Mouse (Mus musculus) left cerebral cortex, adult 2 months (tissue): ENCODE data around the gene Sh2d3c. TPM values are rescaled to one million over a fixed set of nuclear protein-coding genes. Genes with fewer than 3 reads are reported as not detected.

Source experiments
- DNase-seq, 2 experiments: peaks; one replicate each; pipeline ENCODE4 v3.0.0; 2021 to 2022; ENCODE audit warnings: low spot score in 2 of 2, mixed read lengths in 1 of 2; ENCODE audit errors: extremely low spot score in 1 of 2
- H3K27ac ChIP-seq: fragments of 200-600 bp; 2 replicates; pipeline ENCODE4 v1.8.1; 2022
- H3K4me3 ChIP-seq: fragments of 200-600 bp; 2 replicates; pipeline ENCODE4 v1.8.1; 2022
- CTCF ChIP-seq: fragments of 200-600 bp; IDR thresholded peaks from 2 replicates; pipeline ENCODE4 v1.8.1; 2022; ENCODE audit warnings: antibody characterized with exemption, mild to moderate bottlenecking, moderate library complexity
- intact Hi-C: fragments of 180-260 bp; cut with DNase I; formaldehyde crosslinking; loops from one replicate; pipeline ENCODE4 v1.15.1; 2025
- total RNA-seq, 2 experiments: library from RNA; stranded (reverse); gene quantifications; 2 replicates each; pipeline ENCODE4 v1.2.3; 2021

Sh2d3c gene
- total RNA-seq, 2 experiments from 2014 or later: 31.1 to 42.5 TPM

DNA sequence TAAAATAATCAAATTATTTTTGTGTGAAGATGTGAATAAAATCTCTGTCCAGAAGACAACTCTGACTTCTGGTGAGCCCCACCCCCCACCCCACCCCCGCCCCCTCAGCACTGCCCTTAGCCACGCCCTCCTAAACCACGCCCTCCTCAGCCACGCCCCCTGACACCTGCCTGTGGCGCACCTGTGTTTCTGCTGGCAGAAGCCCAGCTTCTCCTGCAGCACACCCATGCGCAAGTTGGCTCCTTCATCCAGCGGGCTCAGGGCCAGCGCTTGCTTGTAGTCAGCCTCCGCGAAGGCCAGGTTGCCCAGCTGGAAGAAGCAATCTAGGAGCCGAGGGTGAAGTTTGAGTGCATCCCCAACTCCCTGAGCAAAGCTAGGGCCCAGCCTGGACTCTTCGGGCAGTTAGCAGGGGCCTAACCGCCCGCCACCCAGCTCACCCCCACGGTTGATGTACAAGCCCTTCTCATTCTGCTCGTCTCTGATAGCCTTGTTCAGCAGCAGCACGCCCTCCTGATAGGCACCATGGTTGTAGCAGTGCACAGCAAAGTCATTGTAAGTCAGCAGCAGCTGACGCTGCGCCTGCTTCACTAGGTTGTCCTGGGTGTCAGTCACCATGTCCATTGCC, 47.9 kb downstream of the Sh2d3c start:
- no peak overlapping the region for H3K27ac ChIP-seq
- DNase-seq: no peak
- intact Hi-C loops: no loop called here
- TF ChIP-seq CTCF: no peak
- no peak overlapping the region for H3K4me3 ChIP-seq

DNA sequence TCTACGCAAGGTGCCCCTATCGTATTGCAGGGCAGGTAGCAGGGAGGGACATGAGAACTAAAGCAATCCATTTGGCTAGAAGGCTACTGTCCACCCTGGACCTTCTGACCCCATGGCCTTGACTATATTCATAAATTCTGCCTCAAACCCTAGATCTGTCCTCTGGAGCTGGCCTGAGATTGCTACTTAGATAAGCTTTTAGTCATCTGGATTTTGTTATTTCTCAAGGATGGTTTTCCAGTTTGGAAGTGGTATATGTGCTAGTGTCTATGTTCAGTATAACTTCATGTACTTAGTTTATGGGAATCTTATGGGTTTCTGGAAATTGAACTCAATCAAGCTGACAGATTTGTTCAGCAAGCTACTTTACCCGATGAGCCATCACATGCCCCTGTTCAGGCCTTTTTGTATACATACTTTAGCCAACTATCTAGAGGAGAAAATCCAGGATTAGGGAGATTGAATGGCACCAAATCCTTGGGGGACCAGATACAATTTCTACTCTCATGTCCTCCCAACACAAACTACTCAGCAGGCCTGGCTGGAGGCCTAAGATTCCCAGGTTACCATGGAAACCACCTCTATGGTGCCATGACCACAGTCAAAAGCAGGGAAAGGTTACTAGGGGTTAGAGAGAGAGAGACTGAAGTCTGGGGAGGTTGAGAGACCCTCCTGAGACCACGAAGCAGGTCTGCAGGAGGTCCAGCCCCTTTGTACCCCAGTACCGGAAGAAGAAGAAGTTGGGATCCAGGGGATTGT, 48.7 kb downstream of the Sh2d3c start:
- intact Hi-C loops: no loop called here
- TF ChIP-seq CTCF: no peak
- H3K27ac ChIP-seq: no peak overlapping the region

DNA sequence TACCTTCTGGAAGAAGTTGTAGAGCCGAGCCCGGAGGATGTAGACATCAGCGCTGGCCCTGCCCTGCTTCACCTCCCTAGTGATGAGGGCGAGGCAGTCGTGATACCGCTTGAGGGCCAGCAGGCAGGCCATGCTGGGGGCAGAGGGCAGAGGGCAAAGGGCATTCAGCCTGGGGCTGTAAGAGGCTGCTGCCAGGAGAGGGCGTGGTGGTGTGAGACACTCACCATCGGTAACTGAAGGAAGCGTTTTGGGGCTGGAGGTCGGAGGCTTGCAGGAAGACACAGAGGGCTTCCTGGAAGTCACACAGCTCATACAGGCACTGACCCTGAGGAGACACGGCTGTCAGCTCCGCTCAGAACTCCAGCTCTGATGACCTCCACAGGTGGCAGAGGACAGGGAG, 51.0 kb downstream of the Sh2d3c start:
- no peak for TF ChIP-seq CTCF

More for the DNA sequence above, 48.7 kb downstream of the Sh2d3c start:
- DNase-seq: no peak
- no peak overlapping the region for H3K4me3 ChIP-seq

DNA sequence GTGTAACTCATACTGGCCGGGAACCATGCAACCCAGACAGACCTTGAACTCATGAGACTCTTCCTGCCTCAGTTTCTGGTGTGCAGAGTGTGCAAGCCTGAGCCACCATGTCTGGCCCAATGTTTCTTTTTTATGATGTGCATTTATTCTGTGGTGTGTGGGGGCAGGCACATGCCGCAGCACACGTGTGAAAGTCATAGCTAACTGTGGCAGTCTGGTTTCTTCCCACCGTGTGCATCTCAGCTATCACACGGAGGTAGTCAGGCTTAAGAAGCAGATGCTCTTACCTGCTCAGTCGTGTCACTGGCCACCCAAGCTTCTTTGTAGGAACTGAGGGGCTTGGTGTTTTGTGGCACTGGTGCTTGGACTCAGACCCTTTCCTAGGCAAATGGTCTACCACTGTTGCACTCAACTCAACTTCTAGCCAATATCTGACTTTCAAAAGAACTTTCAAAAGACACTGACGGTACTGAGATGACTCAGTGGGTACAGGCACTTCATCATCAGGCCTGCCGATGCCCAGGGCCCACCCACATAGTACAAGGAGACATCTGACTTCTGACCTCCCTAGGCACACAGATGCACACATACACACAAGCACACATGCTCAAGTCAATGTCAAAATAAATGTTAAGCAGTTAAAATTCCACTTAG, 51.9 kb downstream of the Sh2d3c start:
- TF ChIP-seq CTCF: no peak
- H3K4me3 ChIP-seq: no peak overlapping the region
- no peak overlapping the region for H3K27ac ChIP-seq
- intact Hi-C loops: no loop called here
- DNase-seq: no peak

More for the DNA sequence above, 51.0 kb downstream of the Sh2d3c start:
- intact Hi-C loops: no loop called here
- Histone ChIP-seq H3K27ac (no peak overlapping the region), H3K4me3 (no peak overlapping the region)
- no peak for DNase-seq

DNA sequence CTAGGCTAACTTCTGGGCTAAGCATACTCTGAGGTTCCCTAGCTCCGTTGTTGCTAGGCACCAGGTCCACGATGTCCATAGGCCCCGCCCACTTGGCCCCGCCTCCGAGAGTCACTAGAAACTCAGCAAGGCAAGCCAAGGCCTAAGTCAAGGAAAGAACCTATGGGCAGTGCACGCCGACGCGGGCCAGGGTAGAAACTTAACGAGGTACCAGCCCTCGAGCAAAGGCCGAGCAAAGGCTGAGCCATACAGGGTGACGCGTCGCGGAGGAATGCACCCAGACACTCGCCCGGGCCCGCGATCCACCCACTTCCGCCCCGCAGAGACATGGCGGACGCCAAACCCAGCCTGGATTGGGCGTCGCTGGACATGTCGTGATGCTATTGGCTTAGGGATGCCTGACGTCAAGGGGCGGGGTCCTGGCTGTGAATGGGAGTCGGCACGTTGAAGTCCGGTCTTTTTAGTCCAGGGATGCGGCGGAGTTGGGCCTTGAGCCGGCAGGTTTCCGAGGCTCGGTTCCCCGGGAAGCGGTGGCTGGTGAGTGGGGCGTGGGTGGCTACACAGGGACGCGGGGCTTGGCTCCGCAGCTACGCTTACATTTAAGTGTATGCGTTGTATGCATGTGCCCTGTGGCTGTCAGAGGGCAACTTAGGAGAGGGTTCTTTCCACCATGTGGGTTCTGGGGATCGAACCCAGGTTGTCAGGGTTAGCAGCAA, 54.7 kb downstream of the Sh2d3c start, which contains the start of the genes Ttc16 and Ptrh1:
Gene Ttc16 (minus strand): TSS at position 275 of the 716 bp plus-strand sequence.
Gene Ptrh1 (plus strand): TSS at position 428 of the 716 bp plus-strand sequence.
- H3K27ac ChIP-seq: peak within 1 kb of the TSS; percentile 90
- intact Hi-C loops: loop anchor here (5.0 kb wide), 2 partner anchors 137 to 152 kb away; no protein-coding TSS in a partner anchor
- peak within 1 kb of the TSS; percentile 84 for H3K4me3 ChIP-seq
- TF ChIP-seq CTCF: no peak
- DNase-seq: peak; percentile 95 to 96

DNA sequence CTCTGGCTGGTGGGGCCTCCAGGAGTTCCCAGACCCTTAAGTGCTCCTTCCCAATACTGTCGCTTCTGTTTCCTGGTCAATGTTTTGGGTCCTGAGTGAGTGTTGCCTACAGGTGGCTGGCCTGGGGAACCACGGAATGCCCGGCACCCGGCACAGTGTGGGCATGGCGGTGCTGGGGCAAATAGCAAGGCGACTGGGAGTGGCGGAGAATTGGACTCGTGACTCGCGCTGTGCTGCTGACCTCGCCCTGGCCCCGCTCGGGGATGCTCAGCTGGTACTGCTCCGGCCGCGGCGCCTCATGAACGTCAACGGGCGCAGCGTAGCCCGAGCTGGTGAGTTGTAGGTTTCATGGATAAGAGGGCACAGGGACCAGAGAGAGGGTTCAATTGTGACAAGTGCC, 55.3 kb downstream of the Sh2d3c start:
- H3K4me3 ChIP-seq: peak overlapping the region; percentile 84
- intact Hi-C loops: loop anchor here (5.0 kb wide), 2 partner anchors 136 to 151 kb away; no protein-coding TSS in a partner anchor
- TF ChIP-seq CTCF: no peak
- no peak for DNase-seq
- H3K27ac ChIP-seq: no peak overlapping the region; the same call in 1 of the 2 replicates

DNA sequence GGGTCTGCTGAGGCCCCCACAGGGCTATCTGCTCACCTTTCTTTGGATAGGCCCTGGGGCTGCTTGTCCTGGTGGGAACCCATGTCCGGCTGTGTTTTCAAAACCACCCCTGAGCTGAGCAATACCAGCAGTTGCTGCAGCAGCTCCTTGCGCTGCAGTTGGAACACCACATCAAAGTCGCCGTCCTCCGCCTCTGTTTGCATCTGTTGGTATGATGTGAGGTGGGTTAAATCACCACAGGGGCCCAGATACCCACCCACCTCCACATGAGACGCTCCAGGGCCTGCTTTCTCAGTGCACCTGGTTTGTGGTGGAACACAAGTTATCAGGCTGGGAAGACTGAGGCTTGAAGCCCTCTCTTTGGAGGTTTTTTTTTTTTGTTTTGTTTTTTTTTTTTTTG, 57.2 kb downstream of the Sh2d3c start:
- Histone ChIP-seq H3K27ac (no peak overlapping the region), H3K4me3 (no peak overlapping the region)
- intact Hi-C loops: loop anchor here (5.0 kb wide), 2 partner anchors 134 to 149 kb away; no protein-coding TSS in a partner anchor
- no peak for TF ChIP-seq CTCF
- no peak for DNase-seq

GRCm38 (mm10) chr2:32779131-32779530, 58.3 kb downstream of the Sh2d3c start:
- intact Hi-C loops: loop anchor here (1.0 to 5.0 kb wide), 3 partner anchors 78 to 148 kb away; no protein-coding TSS in a partner anchor
- TF ChIP-seq CTCF: peak; percentile 80
- DNase-seq: peak; percentile 60 to 67

DNA sequence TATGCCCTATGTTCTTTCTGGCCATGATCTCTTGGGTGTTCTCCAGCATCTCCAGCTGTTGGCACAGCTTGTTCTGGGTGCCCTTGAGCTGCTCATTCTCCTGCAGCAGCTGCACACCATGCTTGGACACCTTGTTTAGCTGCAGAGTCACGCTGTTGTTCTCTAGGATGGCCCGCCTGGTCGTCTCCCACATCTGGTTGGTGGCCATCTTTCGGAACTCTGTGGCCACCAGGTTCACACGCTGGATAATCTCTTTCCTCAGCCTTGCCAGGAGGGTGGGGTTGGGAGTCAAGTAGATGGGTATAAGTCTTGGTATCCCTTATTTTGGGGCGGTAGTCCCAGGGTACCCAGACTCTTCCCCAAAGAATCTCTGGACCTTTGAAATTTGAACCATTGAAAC, 58.9 kb downstream of the Sh2d3c start:
- Histone ChIP-seq H3K4me3 (no peak overlapping the region), H3K27ac (no peak overlapping the region)
- intact Hi-C loops: loop anchor here (1.0 to 5.0 kb wide), 3 partner anchors 78 to 148 kb away; no protein-coding TSS in a partner anchor
- DNase-seq: no peak
- TF ChIP-seq CTCF: no peak

More at GRCm38 (mm10) chr2:32779131-32779530, 58.3 kb downstream of the Sh2d3c start:
- H3K27ac ChIP-seq: no peak overlapping the region
- no peak overlapping the region for H3K4me3 ChIP-seq

DNA sequence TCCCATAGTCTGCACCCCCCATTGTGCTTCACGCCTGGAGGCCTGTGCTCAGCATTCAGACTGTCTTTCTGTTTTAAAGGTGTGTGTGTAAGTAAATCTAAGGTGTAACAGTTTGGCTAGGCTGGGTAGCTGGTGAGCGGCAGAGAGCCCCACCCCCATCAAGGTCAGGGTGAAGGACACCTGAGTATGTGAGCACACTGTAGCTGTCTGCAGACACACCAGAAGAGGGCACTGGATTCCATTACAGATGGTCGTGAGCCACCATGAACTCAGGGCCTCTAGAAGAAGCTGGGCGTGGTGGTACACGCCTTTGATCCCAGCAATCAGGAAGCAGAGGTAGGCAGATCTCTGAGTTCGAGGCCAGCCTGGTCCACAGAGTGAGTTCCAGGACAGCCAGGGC, 60.9 kb downstream of the Sh2d3c start:
- intact Hi-C loops: no loop called here
- TF ChIP-seq CTCF: no peak
- H3K4me3 ChIP-seq: no peak overlapping the region
- DNase-seq: no peak
- H3K27ac ChIP-seq: no peak overlapping the region

- no peak for DNase-seq
- intact Hi-C loops: no loop called here
- no peak within 1 kb of the TSS for H3K27ac ChIP-seq
- no peak for TF ChIP-seq CTCF
- H3K4me3 ChIP-seq: no peak within 1 kb of the TSS
These were observed 63.3 kb downstream of the Sh2d3c start, which contains the start of gene Cfap157 for GRCm38 (mm10) chr2:32784048-32784681. Gene Cfap157 (minus strand): TSS chr2:32784428.
